Mouse (Mus musculus): ENCODE results near the gene Cers6. TPM values are rescaled to one million over a fixed set of nuclear protein-coding genes. Genes with fewer than 3 reads are reported as not detected.

Cers6 gene
- total and polyA plus RNA-seq, 3 experiments = 2.1 to 9.6 (median 8.7) TPM

- DNase-seq = no peak
- 44% methylated on average over 4 of the region's 4 CpGs for WGBS
- H3K79me2 ChIP-seq (replicated peaks; ENCODE audit: control insufficient read depth, insufficient read depth, low read length) = no peaks in the 10 kb centered on the region
- H3K9ac ChIP-seq (ENCODE audit: low read depth, low read length) = no peak overlapping the region
- no peak overlapping the region for H3K27ac ChIP-seq
- intact Hi-C loops (cut with DNase I) = no loop called here
- H3K27me3 ChIP-seq (ENCODE audit: control insufficient read depth, insufficient read depth, low read length) = no peaks in the 10 kb centered on the region
- no peak for TF ChIP-seq EP300 (IDR thresholded peaks at IDR 0.05; ENCODE audit: insufficient read depth, low read depth, low read length)
- TF ChIP-seq POLR2A (IDR thresholded peaks at IDR 0.05; ENCODE audit: insufficient read depth, low read depth, low read length) = no peak
- TF ChIP-seq CTCF (IDR thresholded peaks at IDR 0.05) = no peak
- H3K4me3 ChIP-seq = no peak overlapping the region
- peaks cover 5% of the 10 kb centered on the region for H3K36me3 ChIP-seq (ENCODE audit: control insufficient read depth, insufficient read depth, low read length)
- peaks cover 8% of the 10 kb centered on the region for H3K4me1 ChIP-seq (ENCODE audit: control insufficient read depth, insufficient read depth, low read length)
Observed at GRCm38 (mm10) chr2:69140816-69141215, 279.6 kb downstream of the Cers6 start.

- Histone ChIP-seq H3K27ac (no peak overlapping the region), H3K36me3 (ENCODE audit: control insufficient read depth, insufficient read depth, low read length) (peaks cover 11% of the 10 kb centered on the region), H3K9ac (ENCODE audit: low read depth, low read length) (no peak overlapping the region), H3K4me1 (ENCODE audit: control insufficient read depth, insufficient read depth, low read length) (peaks cover 6% of the 10 kb centered on the region), H3K79me2 (replicated peaks; ENCODE audit: control insufficient read depth, insufficient read depth, low read length) (no peaks in the 10 kb centered on the region; the same call in 1 of the 2 replicates), H3K27me3 (ENCODE audit: control insufficient read depth, insufficient read depth, low read length) (no peaks in the 10 kb centered on the region), H3K4me3 (no peak overlapping the region)
- DNase-seq = no peak
- intact Hi-C loops (cut with DNase I) = no loop called here
- WGBS = 34% methylated on average over 3 of the region's 3 CpGs
- TF ChIP-seq CTCF (IDR thresholded peaks at IDR 0.05) (no peak), POLR2A (IDR thresholded peaks at IDR 0.05; ENCODE audit: insufficient read depth, low read depth, low read length) (no peak), EP300 (IDR thresholded peaks at IDR 0.05; ENCODE audit: insufficient read depth, low read depth, low read length) (no peak)
Observed at GRCm38 (mm10) chr2:69148691-69149090, 287.4 kb downstream of the Cers6 start.

DNA sequence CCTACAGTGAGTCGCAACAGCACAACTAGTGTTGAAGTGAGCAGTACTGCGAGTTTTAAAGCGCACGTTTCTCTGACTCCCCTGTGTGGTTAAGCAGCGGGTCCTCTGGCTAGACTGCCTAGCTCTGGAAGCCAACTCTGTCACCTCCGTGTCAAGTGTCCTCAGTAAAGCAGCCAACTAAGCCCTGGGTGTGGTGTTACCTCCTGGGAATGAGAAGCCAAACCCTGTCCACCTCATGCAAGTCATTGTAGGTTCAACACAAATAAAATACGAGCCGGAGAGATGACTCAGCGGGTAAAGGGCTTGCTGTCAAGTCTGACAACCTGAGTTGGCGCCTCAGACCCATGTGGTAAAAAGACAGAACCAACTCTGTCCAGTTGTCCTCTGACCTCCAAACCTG is 287.9 kb downstream of the Cers6 start:
- no peaks in the 10 kb centered on the region for H3K27me3 ChIP-seq (ENCODE audit: control insufficient read depth, insufficient read depth, low read length)
- TF ChIP-seq EP300 (IDR thresholded peaks at IDR 0.05; ENCODE audit: insufficient read depth, low read depth, low read length) (no peak), POLR2A (IDR thresholded peaks at IDR 0.05; ENCODE audit: insufficient read depth, low read depth, low read length) (no peak), CTCF (IDR thresholded peaks at IDR 0.05) (no peak)
- no peak overlapping the region for H3K27ac ChIP-seq
- WGBS = 51% methylated on average over 10 of the region's 10 CpGs
- no peak overlapping the region for H3K9ac ChIP-seq (ENCODE audit: low read depth, low read length)
- H3K4me1 ChIP-seq (ENCODE audit: control insufficient read depth, insufficient read depth, low read length) = peaks cover 6% of the 10 kb centered on the region
- DNase-seq = peak; percentile 34 to 38
- intact Hi-C loops (cut with DNase I) = no loop called here
- no peaks in the 10 kb centered on the region; the same call in 1 of the 2 replicates for H3K79me2 ChIP-seq (replicated peaks; ENCODE audit: control insufficient read depth, insufficient read depth, low read length)
- H3K4me3 ChIP-seq = no peak overlapping the region
- peaks cover 11% of the 10 kb centered on the region for H3K36me3 ChIP-seq (ENCODE audit: control insufficient read depth, insufficient read depth, low read length)

GRCm38 (mm10) chr2:69150841-69151240 is 289.6 kb downstream of the Cers6 start:
- Histone ChIP-seq H3K27me3 (ENCODE audit: control insufficient read depth, insufficient read depth, low read length) (no peaks in the 10 kb centered on the region), H3K4me1 (ENCODE audit: control insufficient read depth, insufficient read depth, low read length) (peaks cover 6% of the 10 kb centered on the region), H3K79me2 (replicated peaks; ENCODE audit: control insufficient read depth, insufficient read depth, low read length) (no peaks in the 10 kb centered on the region; the same call in 1 of the 2 replicates), H3K27ac (no peak overlapping the region), H3K36me3 (ENCODE audit: control insufficient read depth, insufficient read depth, low read length) (peaks cover 11% of the 10 kb centered on the region), H3K9ac (ENCODE audit: low read depth, low read length) (no peak overlapping the region), H3K4me3 (no peak overlapping the region)
- intact Hi-C loops (cut with DNase I) = loop anchor here (5.0 kb wide), 1 partner anchor 39 kb away; no protein-coding TSS in a partner anchor
- WGBS = 77% methylated on average over 5 of the region's 5 CpGs
- no peak for DNase-seq
- TF ChIP-seq EP300 (IDR thresholded peaks at IDR 0.05; ENCODE audit: insufficient read depth, low read depth, low read length) (no peak), POLR2A (IDR thresholded peaks at IDR 0.05; ENCODE audit: insufficient read depth, low read depth, low read length) (no peak), CTCF (IDR thresholded peaks at IDR 0.05) (no peak)

- 81% methylated on average over 3 of the region's 3 CpGs for WGBS
- Histone ChIP-seq H3K4me3 (no peak overlapping the region), H3K79me2 (replicated peaks; ENCODE audit: control insufficient read depth, insufficient read depth, low read length) (no peaks in the 10 kb centered on the region), H3K4me1 (ENCODE audit: control insufficient read depth, insufficient read depth, low read length) (no peaks in the 10 kb centered on the region), H3K27ac (no peak overlapping the region), H3K27me3 (ENCODE audit: control insufficient read depth, insufficient read depth, low read length) (no peaks in the 10 kb centered on the region), H3K36me3 (ENCODE audit: control insufficient read depth, insufficient read depth, low read length) (no peaks in the 10 kb centered on the region; the same call in 1 of the 2 replicates), H3K9ac (ENCODE audit: low read depth, low read length) (no peak overlapping the region)
- no peak for TF ChIP-seq CTCF (IDR thresholded peaks at IDR 0.05)
- no peak for TF ChIP-seq POLR2A (IDR thresholded peaks at IDR 0.05; ENCODE audit: insufficient read depth, low read depth, low read length)
- no peak for TF ChIP-seq EP300 (IDR thresholded peaks at IDR 0.05; ENCODE audit: insufficient read depth, low read depth, low read length)
- intact Hi-C loops (cut with DNase I) = no loop called here
- DNase-seq = no peak
Observed at GRCm38 (mm10) chr2:69155861-69156260, 294.6 kb downstream of the Cers6 start.

DNA sequence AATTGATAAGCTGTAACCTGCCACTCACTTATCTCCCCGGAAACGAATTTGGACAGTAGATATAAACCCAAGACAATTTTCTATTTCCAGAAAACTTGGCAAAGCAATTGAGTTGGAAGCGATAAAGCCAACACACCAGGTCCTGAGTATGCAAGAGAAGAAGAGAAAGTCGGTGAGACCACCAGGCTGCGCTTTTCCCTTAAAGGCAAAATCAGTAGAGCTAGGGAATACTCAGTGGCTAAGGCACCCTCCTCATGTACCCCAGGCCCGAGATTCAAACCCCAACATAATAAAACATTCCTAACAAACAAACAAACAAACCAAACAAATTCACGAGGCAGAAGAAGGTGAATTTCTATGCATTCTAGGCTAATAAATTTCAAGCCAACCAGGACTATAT is 295.0 kb downstream of the Cers6 start:
- Histone ChIP-seq H3K36me3 (ENCODE audit: control insufficient read depth, insufficient read depth, low read length) (no peaks in the 10 kb centered on the region; the same call in 1 of the 2 replicates), H3K4me3 (no peak overlapping the region), H3K27me3 (ENCODE audit: control insufficient read depth, insufficient read depth, low read length) (no peaks in the 10 kb centered on the region), H3K27ac (no peak overlapping the region), H3K9ac (ENCODE audit: low read depth, low read length) (no peak overlapping the region), H3K79me2 (replicated peaks; ENCODE audit: control insufficient read depth, insufficient read depth, low read length) (no peaks in the 10 kb centered on the region), H3K4me1 (ENCODE audit: control insufficient read depth, insufficient read depth, low read length) (no peaks in the 10 kb centered on the region)
- DNase-seq = no peak
- 56% methylated on average over 7 of the region's 7 CpGs for WGBS
- no peak for TF ChIP-seq POLR2A (IDR thresholded peaks at IDR 0.05; ENCODE audit: insufficient read depth, low read depth, low read length)
- no peak for TF ChIP-seq CTCF (IDR thresholded peaks at IDR 0.05)
- TF ChIP-seq EP300 (IDR thresholded peaks at IDR 0.05; ENCODE audit: insufficient read depth, low read depth, low read length) = no peak
- intact Hi-C loops (cut with DNase I) = no loop called here
